Mouse (Mus musculus) embryo, embryonic 10 days (tissue): Measurements from ENCODE around the gene Bsdc1.
"Not testable (repeated sequence)": the region's sequence is repeated elsewhere in the genome, so short reads cannot be mapped to it uniquely, and the experiment has no call there.

Source experiments
- DNase-seq: peaks from one replicate; pipeline ENCODE4 v3.0.0-alpha.2; 2015; ENCODE audit warnings: low spot score

Bsdc1 gene

DNA sequence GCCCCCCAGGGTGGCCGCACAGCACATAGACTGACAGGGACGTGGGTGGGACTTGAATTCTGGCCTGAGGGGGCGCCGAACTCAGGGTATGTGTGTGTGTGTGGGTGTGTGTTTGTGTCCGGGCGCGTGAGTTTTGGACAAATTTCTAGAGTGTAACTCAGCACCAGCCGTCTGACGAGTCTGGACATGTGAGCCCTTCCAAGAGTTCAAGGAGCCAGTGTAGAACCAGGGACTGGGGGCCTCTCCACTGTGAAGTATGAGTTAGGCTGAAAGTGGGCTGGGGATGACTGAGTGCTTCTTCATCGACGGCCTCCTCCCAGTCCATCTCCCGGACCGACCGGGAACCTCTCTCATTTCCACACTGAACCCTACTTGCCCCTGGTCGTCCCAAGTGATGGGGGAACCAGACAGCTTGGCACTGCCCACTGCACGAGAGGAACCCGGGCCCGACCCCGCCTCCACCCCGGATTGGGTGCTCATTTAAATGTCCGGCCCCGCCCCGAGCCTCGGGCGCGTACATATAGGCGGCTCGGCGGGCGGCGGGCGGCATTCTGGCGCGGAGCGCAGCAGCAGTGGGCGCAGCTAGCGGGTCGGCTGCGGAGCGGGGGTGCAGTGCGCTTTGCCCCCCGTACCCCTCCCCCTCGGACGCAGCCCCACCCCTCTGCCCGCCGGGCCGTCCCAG lies 51.8 kb downstream of the Bsdc1 start, which contains the start of gene Marcksl1:
Gene Marcksl1 (plus strand): TSS at position 496 of the 682 bp plus-strand sequence.
- peak; percentile 87 for DNase-seq

DNA sequence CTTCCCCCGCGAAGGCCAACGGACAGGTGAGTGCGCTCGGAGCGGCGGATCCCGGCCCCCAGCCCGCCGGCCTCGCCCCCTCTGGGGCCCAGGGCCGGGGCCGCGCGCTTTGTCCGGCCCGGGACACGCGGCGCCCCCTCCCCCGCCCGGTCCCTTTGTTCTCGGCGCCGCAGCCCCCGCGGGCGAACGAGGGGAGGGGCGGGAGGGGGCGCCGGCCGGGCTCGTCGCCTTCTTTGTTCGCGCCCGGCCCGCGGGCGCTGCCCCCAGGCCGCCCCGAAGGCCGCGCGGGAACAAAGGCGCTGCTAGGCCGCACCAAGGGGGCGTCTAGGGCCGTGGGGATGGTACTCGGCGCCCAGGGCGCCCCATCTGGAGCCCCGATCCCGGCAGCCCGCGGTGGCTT lies 52.5 kb downstream of the Bsdc1 start:
- DNase-seq = no peak

DNA sequence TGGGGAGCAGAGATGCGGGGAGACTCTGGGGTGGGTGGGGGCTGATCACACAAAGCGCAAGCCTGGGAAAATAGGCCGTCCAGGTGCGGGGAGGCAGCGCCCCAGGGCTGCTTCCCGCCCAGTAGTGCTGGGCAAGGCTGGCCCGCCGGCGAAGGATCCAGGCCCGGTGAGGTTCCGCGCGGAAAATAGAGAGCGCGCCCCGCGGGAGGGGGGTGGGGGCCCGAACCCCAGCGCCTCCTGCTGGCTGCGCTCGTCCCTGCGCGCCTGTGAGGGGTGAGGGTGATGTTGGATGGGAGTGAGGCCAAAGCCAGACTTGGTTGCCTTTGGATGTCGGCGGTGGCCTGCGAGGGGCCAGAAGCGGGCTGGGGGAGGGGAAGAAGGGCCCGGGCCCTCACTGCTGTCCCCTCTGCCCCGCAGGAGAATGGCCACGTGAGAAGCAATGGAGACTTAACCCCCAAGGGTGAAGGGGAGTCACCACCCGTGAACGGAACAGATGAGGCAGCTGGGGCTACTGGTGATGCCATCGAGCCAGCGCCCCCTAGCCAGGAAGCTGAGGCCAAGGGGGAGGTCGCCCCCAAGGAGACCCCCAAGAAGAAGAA lies 53.0 kb downstream of the Bsdc1 start:
- peak; percentile 65 for DNase-seq

DNA sequence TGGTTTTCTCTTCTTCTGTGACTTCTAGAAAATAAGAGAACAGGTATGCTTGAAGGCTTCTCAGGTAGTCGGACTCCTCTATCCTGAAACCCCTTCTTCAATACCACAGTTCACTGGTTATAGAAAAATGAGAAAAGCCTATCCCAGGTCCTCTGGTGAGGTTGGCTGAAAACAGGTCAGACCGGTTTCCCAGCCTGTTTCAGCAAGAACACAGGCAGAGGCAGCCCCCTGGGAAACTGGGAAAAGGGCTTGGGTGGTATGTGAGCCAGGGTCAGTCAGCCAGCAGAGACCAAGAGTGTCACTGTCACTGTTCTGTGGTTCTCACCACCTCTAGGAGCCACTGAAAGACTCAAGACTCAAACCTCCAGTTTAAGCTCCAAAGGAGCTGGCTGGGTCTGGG lies 55.5 kb downstream of the Bsdc1 start:
- peak; percentile 54 for DNase-seq

DNA sequence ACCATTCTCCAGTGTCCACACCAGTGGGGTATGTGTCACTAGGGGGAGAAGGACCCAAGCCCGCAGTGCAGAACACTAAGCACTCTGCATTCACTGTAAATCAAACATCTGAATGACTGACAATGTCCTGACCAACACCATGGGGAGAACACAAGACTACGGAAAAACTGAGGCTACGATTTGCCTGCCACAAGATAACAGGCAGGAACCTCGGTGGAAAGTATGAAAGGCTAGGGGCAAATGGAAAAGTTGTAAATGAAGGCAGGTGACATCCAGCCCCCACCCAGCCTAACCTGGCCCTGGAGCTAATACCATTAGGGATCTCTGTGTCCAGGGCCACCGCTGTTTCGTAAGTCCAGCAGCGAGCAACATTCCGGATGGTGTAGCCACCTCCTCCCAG lies 57.1 kb downstream of the Bsdc1 start:
- DNase-seq = no peak

- no peak for DNase-seq
These were observed 64.0 kb downstream of the Bsdc1 start for GRCm38 (mm10) chr4:129525338-129525737.

GRCm38 (mm10) chr4:129525889-129526288 lies 64.5 kb downstream of the Bsdc1 start:
- DNase-seq = no peak

DNA sequence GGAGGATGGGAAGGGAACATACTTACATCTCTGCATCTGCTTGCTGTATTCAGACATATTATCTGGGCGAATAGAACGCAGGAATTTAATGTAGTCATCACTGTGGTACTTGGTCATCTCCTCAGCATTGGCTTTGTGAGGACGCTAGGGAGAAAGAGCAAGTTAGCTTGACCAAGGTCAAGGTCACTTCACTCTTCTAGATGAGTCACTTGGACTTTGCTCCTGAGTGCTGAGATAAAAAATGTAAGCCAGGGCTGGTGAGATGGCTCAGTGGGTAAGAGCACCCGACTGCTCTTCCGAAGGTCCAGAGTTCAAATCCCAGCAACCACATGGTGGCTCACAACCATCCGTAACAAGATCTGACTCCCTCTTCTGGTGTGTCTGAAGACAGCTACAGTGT lies 67.5 kb downstream of the Bsdc1 start:
- not testable (repeated sequence) for DNase-seq
